Mouse (Mus musculus) ovary, postnatal 10 days (tissue): Measurements from ENCODE around the gene Ctps.
"Not testable (repeated sequence)": the region's sequence is repeated elsewhere in the genome, so short reads cannot be mapped to it uniquely, and the experiment has no call there.

Experiments
- DNase-seq: peaks from one replicate; pipeline ENCODE4 v3.0.0; 2022; ENCODE audit warnings: low spot score

Ctps gene

DNA sequence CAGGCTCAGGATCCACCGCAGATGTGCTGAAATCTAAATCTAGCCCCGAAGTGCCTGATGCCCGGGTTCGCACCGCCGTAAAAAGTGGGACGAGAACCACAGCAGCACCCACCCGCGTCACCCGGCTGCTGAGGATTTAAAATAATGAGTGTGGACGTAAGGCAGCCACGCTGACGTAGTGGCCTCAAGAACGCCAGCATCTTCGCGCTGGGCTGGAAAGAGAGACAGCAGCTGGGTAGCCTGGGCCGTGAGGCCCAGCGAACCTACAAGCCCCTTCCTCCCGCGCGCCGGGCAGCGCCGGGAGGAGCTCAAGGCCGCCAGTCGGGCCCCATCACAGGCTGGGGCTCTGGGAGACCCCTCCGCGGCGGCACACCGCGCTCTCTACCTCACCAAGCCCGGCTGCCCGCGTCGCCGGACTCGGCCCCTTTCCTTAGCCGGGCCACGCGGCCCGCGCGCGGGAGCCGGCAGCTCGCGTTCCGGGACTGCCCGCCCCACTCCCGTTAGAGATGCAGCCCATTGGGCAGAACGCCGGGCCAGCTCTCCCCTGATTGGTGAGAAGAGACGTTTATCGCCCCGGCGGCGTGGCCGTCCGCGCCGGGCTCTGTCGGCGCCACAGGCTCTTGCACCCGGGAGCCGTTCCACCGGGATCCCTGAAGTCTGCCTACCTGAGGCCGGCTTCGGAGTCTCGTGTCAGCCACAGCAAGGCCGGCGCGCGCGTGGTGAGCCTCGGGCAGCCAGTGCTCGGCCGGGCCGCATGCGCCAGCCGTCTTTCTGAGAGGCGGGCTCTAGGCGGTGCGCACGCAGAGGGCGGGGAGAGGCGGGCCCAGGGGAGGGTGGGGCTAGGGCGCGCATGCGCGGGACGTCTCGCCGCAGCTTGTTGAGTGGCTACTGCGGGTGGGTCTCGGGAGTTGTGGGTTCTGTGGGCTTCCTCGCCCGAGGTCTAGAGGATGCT, at the start of gene Ctps:
Ctps (minus strand) TSS at position 791 of the 952 bp plus-strand sequence.
- DNase-seq, result peak; percentile 91

- DNase-seq, result no peak
These were observed 46.3 kb upstream of the Ctps start for GRCm38 (mm10) chr4:120616199-120617025.

DNA sequence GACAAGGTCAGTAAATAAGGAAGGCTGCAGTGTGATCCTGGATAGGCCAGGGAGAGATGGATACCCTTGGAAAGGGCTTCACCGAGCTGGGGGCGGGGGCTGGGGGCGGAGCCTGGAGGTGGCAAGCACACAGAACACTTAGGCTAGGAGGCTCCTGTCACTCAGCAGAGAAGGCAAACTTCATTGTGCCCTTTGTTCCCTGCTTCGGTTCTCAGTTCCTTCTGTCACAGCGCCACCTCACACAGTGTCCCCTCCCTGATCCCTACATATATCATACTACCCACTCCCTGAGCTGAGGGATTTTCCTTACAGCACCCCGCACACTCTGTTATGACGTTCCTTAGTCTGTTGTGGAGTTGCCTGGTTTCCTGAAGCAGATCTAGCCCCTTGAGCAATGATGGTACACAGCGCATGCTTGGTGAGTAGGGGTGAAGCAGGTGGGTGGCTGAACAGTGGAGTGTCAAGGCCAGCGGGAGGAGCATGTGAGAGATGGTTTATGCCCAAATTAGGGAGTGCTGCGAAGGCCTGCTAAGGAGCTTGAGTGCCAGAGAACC, 45.5 kb upstream of the Ctps start:
- no peak for DNase-seq

DNA sequence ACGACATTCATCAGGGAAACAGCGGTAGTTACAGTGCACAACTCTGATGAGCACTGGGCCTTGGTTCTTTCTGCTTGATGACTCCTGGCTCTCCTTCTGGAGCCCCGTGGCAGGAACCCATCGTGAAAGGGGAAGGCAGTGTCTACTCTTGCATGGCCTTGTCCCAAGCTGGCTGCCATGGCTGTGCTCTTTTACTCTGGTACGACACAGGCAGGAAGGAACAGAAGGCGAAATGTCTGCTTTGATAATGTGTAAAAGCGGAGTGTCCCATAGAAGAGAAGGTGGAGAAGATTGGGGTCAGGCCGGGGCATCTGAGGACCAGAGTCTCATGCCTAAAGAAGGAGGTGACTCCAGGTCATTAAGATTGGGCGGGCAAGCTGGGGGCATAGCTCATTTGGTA, 44.6 kb upstream of the Ctps start:
- DNase-seq, result no peak

DNA sequence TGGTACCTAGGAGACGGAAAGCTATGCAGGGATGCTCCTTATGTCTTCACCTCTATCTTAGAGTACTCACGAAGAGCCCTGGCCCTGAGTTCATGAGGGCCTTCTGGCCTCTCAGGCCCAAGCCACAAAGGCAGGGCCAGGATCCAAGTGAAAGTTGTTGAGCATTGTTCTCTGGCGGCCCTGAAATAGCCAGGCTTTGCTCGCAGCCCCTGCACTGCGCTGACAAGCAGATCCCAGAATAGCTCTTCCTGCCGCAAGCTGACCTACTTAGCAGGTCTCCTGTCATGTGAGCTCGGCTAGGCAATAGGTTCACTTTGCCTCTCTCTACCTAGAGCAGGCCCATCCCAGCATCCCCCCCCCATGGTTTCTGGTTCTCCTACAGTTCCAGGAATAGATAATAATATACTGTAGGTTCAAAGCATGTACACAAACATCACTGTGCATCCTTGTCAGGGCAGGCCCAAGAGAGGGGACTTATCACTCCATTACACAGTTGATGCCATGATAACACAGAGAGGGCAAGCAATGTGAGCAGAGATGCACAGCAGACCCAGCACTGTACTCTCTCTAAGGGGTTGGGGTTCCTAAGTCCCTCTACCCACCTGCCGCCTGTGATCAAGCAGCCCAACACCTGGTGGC, 43.7 kb upstream of the Ctps start:
- DNase-seq, result no peak

- no peak for DNase-seq
These were observed 42.4 kb upstream of the Ctps start for GRCm38 (mm10) chr4:120612304-120613080.

GRCm38 (mm10) chr4:120611005-120611404, 40.9 kb upstream of the Ctps start:
- DNase-seq, result no peak

GRCm38 (mm10) chr4:120606941-120607340, 36.9 kb upstream of the Ctps start:
- DNase-seq, result no peak

DNA sequence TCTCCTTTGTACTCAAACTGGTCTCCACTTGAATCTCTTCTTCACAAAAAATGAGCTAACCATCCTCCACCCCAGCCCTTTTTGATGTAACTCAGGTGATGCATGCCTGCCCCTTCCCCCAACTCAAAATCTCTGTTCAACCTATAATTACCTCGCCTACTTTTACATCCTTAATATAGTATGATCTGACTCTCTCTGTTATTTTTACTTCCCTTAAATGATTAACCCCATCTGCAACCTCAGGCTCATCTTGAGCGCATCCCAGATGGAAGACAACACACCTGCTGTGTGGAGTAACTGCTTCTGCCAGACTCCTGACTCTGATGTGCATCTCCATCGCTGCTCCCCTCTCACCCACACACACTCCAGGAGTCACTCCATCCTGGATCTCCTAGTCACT, 32.6 kb upstream of the Ctps start:
- DNase-seq, result no peak

- no peak for DNase-seq
These were observed 31.7 kb upstream of the Ctps start for GRCm38 (mm10) chr4:120601774-120602173.

- DNase-seq, result no peak
These were observed 28.8 kb upstream of the Ctps start for GRCm38 (mm10) chr4:120598922-120599321.

- DNase-seq, result not testable (repeated sequence)
These were observed 26.1 kb upstream of the Ctps start for GRCm38 (mm10) chr4:120596210-120596609.

DNA sequence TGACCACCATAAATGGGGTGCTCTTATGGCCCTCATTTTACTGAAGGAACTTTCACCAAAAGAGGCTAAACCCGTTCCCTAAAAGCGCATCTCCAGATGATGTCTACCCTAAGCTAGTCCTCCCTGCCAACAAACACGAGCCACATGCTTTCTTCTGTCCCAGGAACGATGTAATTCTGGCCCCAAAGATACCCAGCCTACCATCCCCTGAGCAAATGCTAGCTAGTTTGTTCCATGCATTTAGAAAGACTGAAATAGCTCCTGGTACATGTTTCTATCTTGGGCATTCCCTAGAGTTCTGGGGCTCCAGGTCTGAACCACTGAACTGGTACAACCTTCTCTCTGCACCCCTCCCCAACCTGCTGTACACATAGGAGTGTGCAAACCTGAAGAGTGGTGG, 20.9 kb upstream of the Ctps start:
- DNase-seq, result no peak

GRCm38 (mm10) chr4:120589815-120590422, 19.8 kb upstream of the Ctps start:
- DNase-seq, result no peak

DNA sequence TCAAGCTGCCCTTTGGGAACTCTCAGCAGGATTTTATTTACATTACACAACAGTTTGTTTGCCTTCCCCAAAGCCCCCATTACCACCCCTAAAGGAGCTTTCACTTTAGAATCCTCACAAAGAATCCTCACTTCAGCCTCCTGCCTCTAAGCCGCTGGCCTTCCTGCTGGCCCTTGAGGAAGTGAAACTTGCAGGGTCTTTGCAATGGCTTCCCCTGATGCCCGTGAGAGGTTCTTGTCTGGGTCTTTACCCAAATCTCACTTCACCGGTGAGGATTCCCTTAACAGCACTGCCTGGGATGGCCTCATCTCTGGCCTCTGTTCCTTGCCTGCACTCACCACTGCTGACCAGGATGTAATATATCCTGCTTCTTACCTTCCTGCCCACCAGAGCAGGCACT, 19.0 kb upstream of the Ctps start:
- no peak for DNase-seq

DNA sequence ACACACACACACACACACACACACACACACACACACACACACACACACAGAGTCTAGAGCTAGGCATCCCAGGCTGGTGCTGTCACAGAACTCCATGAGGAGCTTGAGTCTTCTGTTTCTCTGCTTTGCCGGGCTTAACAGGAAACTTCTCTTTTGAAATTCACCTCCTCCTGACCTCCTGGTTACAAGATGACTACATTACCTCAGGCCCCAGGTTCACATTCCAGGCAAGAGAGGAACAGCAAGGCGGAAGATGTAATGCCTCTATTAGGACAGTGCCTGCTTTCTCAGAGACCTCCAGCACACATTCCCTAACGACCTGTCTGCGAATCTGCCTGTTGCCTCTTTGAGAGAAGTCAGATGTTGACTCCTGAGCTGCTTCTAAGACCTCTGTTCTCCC, 18.4 kb upstream of the Ctps start, which contains the start of gene Gm8439:
Gm8439 (plus strand) TSS at position 301 of the 400 bp plus-strand sequence.
- no peak for DNase-seq

DNA sequence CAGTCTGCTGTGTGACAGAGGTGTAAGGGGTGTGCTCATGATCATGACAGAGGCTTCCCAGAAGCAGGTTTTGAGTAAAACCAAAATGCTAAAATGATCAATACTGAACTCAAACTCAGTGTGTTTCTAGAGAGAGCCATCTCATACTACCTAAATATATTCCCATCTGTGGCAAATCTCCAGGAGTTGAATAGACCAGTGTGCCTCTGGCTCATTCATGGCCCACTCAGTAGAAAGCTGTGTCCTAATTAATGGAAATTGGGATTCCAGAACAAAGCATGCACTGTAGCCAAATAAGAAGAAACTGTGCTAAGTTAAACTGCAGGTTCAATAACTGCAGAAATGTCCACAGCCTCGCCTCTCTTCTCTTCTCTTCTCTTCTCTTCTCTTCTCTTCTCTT, 16.9 kb upstream of the Ctps start:
- no peak for DNase-seq

DNA sequence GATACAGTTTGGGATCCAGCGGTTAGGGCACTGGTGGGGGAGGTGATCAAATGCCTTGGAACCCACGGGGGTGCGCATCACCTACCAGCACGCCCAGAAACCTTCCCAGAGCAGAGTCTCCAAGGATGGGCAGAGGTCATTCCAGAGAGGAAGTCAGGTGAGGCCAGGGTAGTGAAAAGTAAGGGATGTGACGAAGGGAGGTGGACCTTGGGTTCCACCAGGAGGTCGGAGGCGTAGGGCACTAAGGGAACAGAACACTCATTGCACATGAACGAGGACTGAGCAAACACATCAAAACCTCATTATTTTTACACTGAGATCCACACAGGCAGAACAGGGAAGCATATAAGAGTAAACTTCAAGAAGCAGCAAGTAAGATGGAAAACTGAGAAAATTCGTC, 11.6 kb upstream of the Ctps start:
- DNase-seq, result no peak

GRCm38 (mm10) chr4:120580894-120581293, 10.8 kb upstream of the Ctps start:
- DNase-seq, result no peak

DNA sequence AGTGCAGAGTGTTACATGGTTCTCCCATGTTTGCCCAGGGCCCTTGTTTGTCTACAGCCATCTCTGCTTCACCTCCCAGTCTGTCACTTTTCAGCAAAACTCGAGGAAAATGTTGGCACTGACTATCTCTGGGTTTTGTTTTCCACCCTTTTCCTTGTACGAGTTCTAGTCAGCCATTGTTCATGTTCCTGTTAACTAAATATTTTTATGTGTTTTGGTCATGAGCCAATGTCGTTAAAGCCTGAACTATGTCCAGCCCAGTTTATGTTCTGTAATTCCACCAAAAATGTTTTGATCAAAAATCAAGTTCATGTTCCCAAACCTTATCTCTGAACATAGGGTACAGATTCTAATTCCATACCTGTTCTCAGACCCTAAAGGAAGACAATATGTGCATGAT, 1.6 kb upstream of the Ctps start:
- DNase-seq, result no peak

DNA sequence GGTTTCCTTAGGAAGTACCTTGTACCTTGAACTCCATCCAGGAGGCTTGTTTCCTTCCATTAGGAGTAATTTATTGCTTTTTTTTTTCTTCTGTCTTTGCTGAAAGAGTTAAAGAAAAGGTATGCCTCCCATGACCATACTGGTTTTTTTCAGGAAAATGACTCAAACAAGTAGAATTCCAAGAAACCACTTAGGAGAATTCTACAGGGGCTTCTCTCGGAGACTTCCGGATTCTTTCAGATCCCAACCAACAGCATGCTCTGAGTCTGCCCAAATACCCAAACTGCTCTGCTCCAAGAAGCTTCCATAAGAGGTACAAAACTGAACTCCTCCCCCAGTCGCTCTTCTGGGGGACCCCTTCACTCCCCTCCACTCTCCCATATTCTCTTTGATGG, 991 bp upstream of the Ctps start:
- DNase-seq, result no peak
